Mouse (Mus musculus): ENCODE measurements around the gene Pmpcb. TPM values are rescaled to one million over a fixed set of nuclear protein-coding genes. Genes with fewer than 3 reads are reported as not detected.

Pmpcb gene
- polyA plus RNA-seq, 1 experiment from 2014 or later: 98.6 TPM

- Histone ChIP-seq H3K9ac (ENCODE audit: low read length) (no peak overlapping the region), H3K27ac (ENCODE audit: low read depth, low read length) (no peak overlapping the region), H3K36me3 (ENCODE audit: control insufficient read depth, insufficient read depth, low read length) (peaks cover 10% of the 10 kb centered on the region; the same call in 1 of the 2 replicates), H3K4me1 (replicated peaks; ENCODE audit: control insufficient read depth, insufficient read depth, low read length) (no peaks in the 10 kb centered on the region), H3K27me3 (ENCODE audit: control insufficient read depth, insufficient read depth, low read length) (no peaks in the 10 kb centered on the region), H3K4me3 (ENCODE audit: low read depth, low read length) (no peak overlapping the region), H3K4me2 (ENCODE audit: low read depth, low read length, severe bottlenecking) (no peak overlapping the region), H3K9me3 (ENCODE audit: control insufficient read depth, low read length) (no peaks in the 10 kb centered on the region)
- DNase-seq (ENCODE audit: low spot score): no peak
- ATAC-seq (replicated peaks; ENCODE audit: low FRiP score): no peak
- 93% methylated on average over 9 of the region's 9 CpGs for WGBS
Observed at GRCm38 (mm10) chr5:21802907-21803306, 66.0 kb downstream of the Pmpcb start.

- no peaks in the 10 kb centered on the region for H3K4me1 ChIP-seq (replicated peaks; ENCODE audit: control insufficient read depth, insufficient read depth, low read length)
- peaks cover 10% of the 10 kb centered on the region; the same call in 1 of the 2 replicates for H3K36me3 ChIP-seq (ENCODE audit: control insufficient read depth, insufficient read depth, low read length)
- no peaks in the 10 kb centered on the region for H3K9me3 ChIP-seq (ENCODE audit: control insufficient read depth, low read length)
- H3K27ac ChIP-seq (ENCODE audit: low read depth, low read length): no peak overlapping the region
- 84% methylated on average over 12 of the region's 12 CpGs for WGBS
- DNase-seq (ENCODE audit: low spot score) (no peak), ATAC-seq (replicated peaks; ENCODE audit: low FRiP score) (no peak)
- no peaks in the 10 kb centered on the region for H3K27me3 ChIP-seq (ENCODE audit: control insufficient read depth, insufficient read depth, low read length)
- H3K4me3 ChIP-seq (ENCODE audit: low read depth, low read length): no peak overlapping the region
- no peak overlapping the region for H3K9ac ChIP-seq (ENCODE audit: low read length)
- no peak overlapping the region for H3K4me2 ChIP-seq (ENCODE audit: low read depth, low read length, severe bottlenecking)
Observed at GRCm38 (mm10) chr5:21803691-21804188, 66.8 kb downstream of the Pmpcb start.

GRCm38 (mm10) chr5:21804837-21805236 lies 67.9 kb downstream of the Pmpcb start:
- H3K27ac ChIP-seq (ENCODE audit: low read depth, low read length): no peak overlapping the region
- 89% methylated on average over 4 of the region's 4 CpGs for WGBS
- DNase-seq (ENCODE audit: low spot score) (no peak), ATAC-seq (replicated peaks; ENCODE audit: low FRiP score) (no peak)
- no peak overlapping the region for H3K9ac ChIP-seq (ENCODE audit: low read length)
- H3K4me1 ChIP-seq (replicated peaks; ENCODE audit: control insufficient read depth, insufficient read depth, low read length): no peaks in the 10 kb centered on the region
- no peak overlapping the region for H3K4me2 ChIP-seq (ENCODE audit: low read depth, low read length, severe bottlenecking)
- H3K27me3 ChIP-seq (ENCODE audit: control insufficient read depth, insufficient read depth, low read length): no peaks in the 10 kb centered on the region
- H3K9me3 ChIP-seq (ENCODE audit: control insufficient read depth, low read length): no peaks in the 10 kb centered on the region
- no peak overlapping the region for H3K4me3 ChIP-seq (ENCODE audit: low read depth, low read length)
- peaks cover 5% of the 10 kb centered on the region; the same call in 1 of the 2 replicates for H3K36me3 ChIP-seq (ENCODE audit: control insufficient read depth, insufficient read depth, low read length)

Other genes with a start within 250 kb of the Pmpcb start
- gene Lrrc17, start 193.6 kb upstream of the Pmpcb start, polyA plus RNA-seq (2014; fragmentation: Nextera tagmentation; extraction: Ambion mirVana): 15.3 and 17.6 TPM in 2 replicates
- 0.15 TPM in 1 of 2 replicates, not detected in the other for gene Fbxl13, start 91.5 kb upstream of the Pmpcb start, polyA plus RNA-seq (2014; fragmentation: Nextera tagmentation; extraction: Ambion mirVana)
- 93.1 and 93.2 TPM in 2 replicates for gene Armc10, start 91.3 kb upstream of the Pmpcb start, polyA plus RNA-seq (2014; fragmentation: Nextera tagmentation; extraction: Ambion mirVana)
- gene Napepld, start 35.7 kb upstream of the Pmpcb start, polyA plus RNA-seq (2014; fragmentation: Nextera tagmentation; extraction: Ambion mirVana): 17.9 and 20.3 TPM in 2 replicates
- gene Dnajc2, start 48.1 kb downstream of the Pmpcb start, polyA plus RNA-seq (2014; fragmentation: Nextera tagmentation; extraction: Ambion mirVana): 102 TPM in 2 replicates
- 236 and 240 TPM in 2 replicates for gene Psmc2, start 48.1 kb downstream of the Pmpcb start, polyA plus RNA-seq (2014; fragmentation: Nextera tagmentation; extraction: Ambion mirVana)
- 0.24 TPM in 1 of 2 replicates, not detected in the other for gene Slc26a5, start 128.5 kb downstream of the Pmpcb start, polyA plus RNA-seq (2014; fragmentation: Nextera tagmentation; extraction: Ambion mirVana)